Mouse (Mus musculus) neural tube, embryonic 12.5 days (tissue): ENCODE results near the gene Arhgap9. TPM values are rescaled to one million over a fixed set of nuclear protein-coding genes. Genes with fewer than 3 reads are reported as not detected.

Experiments
- ATAC-seq: fragments of 200-750 bp; cut with Nextera tagmentation; 2 replicates; pipeline ENCODE4 v1.8.0; 2017; ENCODE audit warnings: low read depth, mild to moderate bottlenecking, moderate TSS enrichment, moderate library complexity; ENCODE audit not compliant: low FRiP score
- H3K27ac ChIP-seq: fragments of 300-500 bp; sonication (generic); 2 replicates; pipeline ENCODE4 v1.5.1; 2016
- H3K27me3 ChIP-seq: fragments of 300-500 bp; sonication (generic); replicated peaks from 2 replicates; pipeline ENCODE4 v1.6.1; 2016; ENCODE audit warnings: mild to moderate bottlenecking
- H3K36me3 ChIP-seq: fragments of 300-500 bp; sonication (generic); 2 replicates; pipeline ENCODE4 v1.6.1; 2016; ENCODE audit warnings: mild to moderate bottlenecking
- H3K4me1 ChIP-seq: fragments of 300-500 bp; sonication (generic); 2 replicates; pipeline ENCODE4 v1.6.1; 2016
- H3K4me2 ChIP-seq: fragments of 300-500 bp; sonication (generic); replicated peaks from 2 replicates; pipeline ENCODE4 v1.6.1; 2016; ENCODE audit warnings: mild to moderate bottlenecking
- H3K4me3 ChIP-seq: fragments of 300-500 bp; sonication (generic); 2 replicates; pipeline ENCODE4 v1.5.1; 2016
- H3K9ac ChIP-seq: fragments of 300-500 bp; sonication (generic); 2 replicates; pipeline ENCODE4 v1.6.1; 2016; ENCODE audit warnings: mild to moderate bottlenecking
- H3K9me3 ChIP-seq: fragments of 300-500 bp; sonication (generic); 2 replicates; pipeline ENCODE4 v1.6.1; 2016; ENCODE audit warnings: mild to moderate bottlenecking
- WGBS: fragments of 180-500 bp; shearing (Covaris S2); methylation state at CpG from one replicate; pipeline ENCODE4 v1.1.7; 2016; 5-methylcytosine and 5-hydroxymethylcytosine counted together
- polyA plus RNA-seq: library from polyadenylated mRNA; unstranded; fragments of >200 nt; fragmentation: Nextera tagmentation; extraction: Ambion mirVana; gene quantifications from 2 replicates; pipeline ENCODE4 v1.2.1, GENCODE M21; 2016

Arhgap9 gene
- polyA plus RNA-seq, 1 experiment from 2014 or later, result 1.7 TPM

DNA sequence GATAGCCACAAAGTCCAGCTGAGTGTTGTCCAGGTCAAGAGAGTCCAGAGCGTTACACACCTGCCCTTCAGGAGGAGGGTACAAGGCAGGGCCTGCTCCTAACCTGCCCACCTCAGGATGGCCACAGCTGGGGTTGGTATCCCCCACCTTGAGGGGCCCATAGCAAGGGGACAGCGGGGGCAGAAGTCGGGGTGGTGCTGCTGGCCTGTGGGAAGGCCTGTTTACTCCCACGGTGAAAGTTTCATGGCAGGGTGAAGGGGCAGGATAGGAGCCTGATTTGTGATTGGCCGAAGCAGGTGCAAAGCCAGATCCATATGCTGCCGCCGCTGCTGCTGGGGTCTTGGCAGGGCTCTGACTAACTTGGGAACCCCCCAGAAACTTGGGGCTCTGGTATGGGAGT is 8.4 kb downstream of the Arhgap9 start:
- Histone ChIP-seq H3K4me3 (no peak overlapping the region), H3K27ac (no peak overlapping the region), H3K9ac (no peak overlapping the region), H3K4me2 (no peak overlapping the region), H3K9me3 (no peaks in the 10 kb centered on the region), H3K27me3 (peaks cover 45% of the 10 kb centered on the region), H3K36me3 (no peaks in the 10 kb centered on the region), H3K4me1 (peaks cover 14% of the 10 kb centered on the region)
- no peak for ATAC-seq
- WGBS, result 83% methylated on average over 7 of the region's 7 CpGs

DNA sequence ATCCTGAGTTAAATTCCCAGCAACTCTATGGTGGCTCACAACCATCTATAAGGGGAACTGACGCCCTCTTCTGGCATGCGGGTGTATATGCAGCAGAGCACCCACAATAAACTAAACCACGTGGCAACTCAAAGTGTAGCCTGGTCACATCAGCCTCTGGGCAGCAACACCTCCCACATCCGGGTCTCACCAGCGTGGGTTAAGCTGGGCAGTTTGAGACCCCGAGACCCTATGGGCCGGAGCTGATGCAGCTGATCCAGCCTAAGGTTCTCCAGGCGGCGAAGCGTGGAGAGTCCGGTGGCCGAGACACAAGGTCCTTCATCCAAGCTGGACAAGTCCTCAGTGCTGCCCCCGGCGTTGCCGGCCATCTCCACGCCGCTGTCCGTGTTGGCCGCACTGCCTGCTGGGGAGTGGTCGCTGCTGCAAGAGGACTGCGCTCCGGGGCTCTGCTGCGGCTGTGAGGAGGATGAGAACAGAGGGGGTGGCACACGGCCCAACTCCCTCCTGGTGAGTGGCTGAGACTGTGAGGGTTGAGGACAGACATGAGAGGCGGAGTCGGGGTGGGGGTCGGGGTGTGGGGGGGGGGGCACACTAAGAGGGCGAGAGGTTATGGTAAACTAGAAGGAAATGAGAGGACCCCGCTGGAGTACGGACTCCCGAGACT is 10.6 kb downstream of the Arhgap9 start:
- 38% methylated on average over 31 of the region's 31 CpGs for WGBS
- H3K4me3 ChIP-seq, result no peak overlapping the region
- no peaks in the 10 kb centered on the region for H3K4me1 ChIP-seq
- ATAC-seq, result no peak
- no peak overlapping the region for H3K27ac ChIP-seq
- H3K36me3 ChIP-seq, result no peaks in the 10 kb centered on the region
- peaks cover 23% of the 10 kb centered on the region for H3K27me3 ChIP-seq
- peak overlapping the region; percentile 43 for H3K4me2 ChIP-seq
- H3K9me3 ChIP-seq, result no peaks in the 10 kb centered on the region
- H3K9ac ChIP-seq, result no peak overlapping the region

DNA sequence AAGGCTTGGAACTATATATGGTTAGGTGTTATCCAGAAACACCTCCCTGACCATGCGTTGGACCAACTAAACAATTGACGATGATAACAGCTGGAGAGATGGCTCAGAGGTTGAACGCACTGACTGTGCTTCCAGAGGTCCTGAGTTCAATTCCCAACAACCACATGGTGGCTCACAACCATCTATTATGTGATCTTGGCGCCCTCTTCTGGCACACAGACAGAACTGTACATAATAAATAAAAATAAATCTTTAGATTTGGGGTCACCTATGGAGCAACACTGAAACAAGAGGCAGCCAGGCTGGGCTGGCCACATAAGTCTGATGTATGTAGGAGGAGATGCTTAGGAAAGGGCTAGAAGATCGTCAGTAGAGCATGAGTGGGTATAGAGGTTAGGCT is 11.4 kb downstream of the Arhgap9 start:
- Histone ChIP-seq H3K9ac (no peak overlapping the region), H3K4me3 (no peak overlapping the region), H3K4me1 (no peaks in the 10 kb centered on the region), H3K4me2 (no peak overlapping the region), H3K36me3 (no peaks in the 10 kb centered on the region), H3K27ac (no peak overlapping the region), H3K27me3 (peaks cover 15% of the 10 kb centered on the region), H3K9me3 (no peaks in the 10 kb centered on the region)
- WGBS, result 78% methylated on average over 5 of the region's 5 CpGs
- no peak for ATAC-seq

DNA sequence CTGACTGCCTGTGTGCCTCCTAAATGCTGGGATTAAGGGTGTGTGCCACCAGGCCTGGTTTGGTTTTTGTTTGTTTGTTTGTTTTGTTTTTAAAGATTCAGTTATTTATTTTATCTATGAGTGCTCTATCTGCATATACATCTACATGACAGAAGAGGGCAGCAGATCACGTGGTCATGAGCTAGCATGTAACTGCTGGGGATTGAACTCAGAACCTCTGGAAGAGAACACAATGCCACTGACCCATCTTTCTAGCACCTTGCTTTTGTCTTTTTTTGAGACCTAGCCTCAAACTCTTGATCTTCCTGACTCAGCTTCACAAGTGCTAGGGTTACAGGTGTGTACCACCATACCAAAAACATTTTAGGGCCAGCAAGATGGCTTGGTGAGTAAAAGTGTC is 13.5 kb downstream of the Arhgap9 start:
- Histone ChIP-seq H3K27me3 (peaks cover 5% of the 10 kb centered on the region), H3K27ac (no peak overlapping the region), H3K36me3 (no peaks in the 10 kb centered on the region), H3K4me2 (no peak overlapping the region), H3K4me3 (no peak overlapping the region), H3K9me3 (no peaks in the 10 kb centered on the region), H3K4me1 (peaks cover 16% of the 10 kb centered on the region), H3K9ac (no peak overlapping the region)
- no peak for ATAC-seq
- WGBS, result 71% methylated on average over 1 of the region's 1 CpGs

DNA sequence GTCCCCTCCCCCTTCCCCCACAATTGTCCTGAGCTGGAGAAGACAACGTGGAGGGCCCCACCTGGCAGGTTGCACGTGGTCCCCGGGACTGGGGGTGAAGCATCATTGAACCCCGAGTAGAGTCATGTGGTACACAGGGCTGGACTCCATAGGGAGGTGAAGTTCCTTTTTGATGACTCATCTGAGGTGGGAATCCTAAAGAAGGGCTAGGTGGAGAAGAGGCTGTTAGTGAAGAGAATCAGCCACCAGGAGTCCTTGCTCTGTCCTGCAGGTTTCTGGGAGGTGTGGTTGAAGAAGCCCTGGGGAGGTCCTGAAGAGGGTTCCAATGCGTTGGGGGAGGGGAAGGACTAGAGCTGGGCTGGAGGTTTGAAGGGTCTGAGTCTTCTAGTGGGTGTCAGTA is 15.2 kb downstream of the Arhgap9 start:
- H3K4me2 ChIP-seq, result no peak overlapping the region
- no peak overlapping the region for H3K4me3 ChIP-seq
- H3K27ac ChIP-seq, result no peak overlapping the region
- ATAC-seq, result no peak
- peaks cover 33% of the 10 kb centered on the region for H3K4me1 ChIP-seq
- peaks cover 22% of the 10 kb centered on the region for H3K27me3 ChIP-seq
- WGBS, result 77% methylated on average over 5 of the region's 5 CpGs
- H3K36me3 ChIP-seq, result no peaks in the 10 kb centered on the region
- H3K9me3 ChIP-seq, result no peaks in the 10 kb centered on the region
- H3K9ac ChIP-seq, result no peak overlapping the region

DNA sequence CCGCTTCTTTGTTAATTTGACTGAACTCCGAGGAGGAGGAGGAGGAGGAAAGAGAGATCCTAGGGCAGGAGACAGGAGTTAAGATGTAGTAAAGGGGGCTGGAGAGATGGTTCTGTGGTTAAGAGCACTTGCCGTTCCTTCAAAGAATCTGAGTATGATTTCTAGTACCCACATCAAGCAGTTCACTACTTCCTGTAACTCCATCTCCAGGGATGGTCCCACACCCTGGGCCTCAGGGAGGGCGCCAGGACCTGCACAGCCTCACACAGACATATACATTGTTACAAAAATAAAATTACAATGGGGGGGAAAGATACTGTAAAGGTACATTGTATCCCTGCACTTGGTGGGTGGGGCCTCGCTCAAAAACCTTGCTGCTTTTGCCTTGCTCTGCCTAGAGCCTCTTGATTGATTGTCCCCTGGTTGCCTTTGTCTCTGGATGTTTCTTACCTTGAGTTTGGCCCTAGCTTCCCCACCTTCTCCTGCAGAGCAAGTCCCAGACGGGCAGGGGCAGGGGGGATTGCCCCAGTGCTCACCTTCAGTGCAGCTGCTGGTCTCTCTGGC is 15.9 kb downstream of the Arhgap9 start:
- H3K9ac ChIP-seq, result no peak overlapping the region
- H3K4me3 ChIP-seq, result no peak overlapping the region
- peaks cover 24% of the 10 kb centered on the region for H3K27me3 ChIP-seq
- H3K27ac ChIP-seq, result no peak overlapping the region
- no peak for ATAC-seq
- no peaks in the 10 kb centered on the region for H3K36me3 ChIP-seq
- no peak overlapping the region for H3K4me2 ChIP-seq
- H3K9me3 ChIP-seq, result no peaks in the 10 kb centered on the region
- peaks cover 39% of the 10 kb centered on the region for H3K4me1 ChIP-seq
- WGBS, result 84% methylated on average over 6 of the region's 6 CpGs

DNA sequence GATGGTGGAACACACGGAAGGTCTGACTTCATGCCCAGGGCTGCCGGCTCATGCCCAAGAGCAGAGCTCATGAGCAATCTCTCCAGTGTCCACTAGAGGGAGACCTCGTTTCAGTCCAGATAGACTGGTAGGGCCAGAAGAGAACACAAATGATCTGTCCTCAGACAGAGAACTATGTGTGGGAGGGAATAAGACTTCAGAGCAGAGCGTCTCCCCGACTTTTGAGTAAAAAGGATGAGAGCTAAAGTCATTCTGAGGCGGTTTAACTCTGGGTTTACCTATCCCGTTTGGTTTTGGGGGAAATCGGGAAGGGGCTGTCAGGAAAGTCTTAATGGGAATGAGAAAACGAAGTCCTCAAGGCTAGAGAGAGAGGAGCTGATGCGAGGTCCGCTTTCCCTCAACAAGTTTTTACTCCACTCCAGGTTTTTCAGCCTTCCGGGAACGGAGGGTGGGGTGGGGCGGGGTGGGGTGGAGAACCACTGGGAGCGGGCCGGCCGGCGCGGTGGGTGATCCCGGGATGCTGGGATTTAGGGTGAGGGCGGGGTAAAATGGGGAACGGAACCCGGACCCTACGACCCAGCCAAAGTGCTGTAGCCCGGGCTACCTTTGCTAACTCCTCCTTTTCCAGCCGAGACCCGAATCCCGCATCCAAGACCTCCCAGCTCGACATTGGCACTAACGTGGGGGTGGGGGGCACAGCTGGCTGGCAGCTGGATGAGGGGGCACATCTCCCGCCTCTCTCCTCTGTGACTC is 17.3 kb downstream of the Arhgap9 start:
- Histone ChIP-seq H3K4me3 (peak overlapping the region; percentile 39), H3K9me3 (no peaks in the 10 kb centered on the region), H3K9ac (peak overlapping the region; percentile 35), H3K4me2 (peak overlapping the region; percentile 78), H3K27ac (no peak overlapping the region), H3K4me1 (peaks cover 39% of the 10 kb centered on the region), H3K27me3 (peaks cover 24% of the 10 kb centered on the region), H3K36me3 (no peaks in the 10 kb centered on the region)
- under 1% methylated on average over 31 of the region's 31 CpGs for WGBS
- ATAC-seq, result peak; percentile 59

DNA sequence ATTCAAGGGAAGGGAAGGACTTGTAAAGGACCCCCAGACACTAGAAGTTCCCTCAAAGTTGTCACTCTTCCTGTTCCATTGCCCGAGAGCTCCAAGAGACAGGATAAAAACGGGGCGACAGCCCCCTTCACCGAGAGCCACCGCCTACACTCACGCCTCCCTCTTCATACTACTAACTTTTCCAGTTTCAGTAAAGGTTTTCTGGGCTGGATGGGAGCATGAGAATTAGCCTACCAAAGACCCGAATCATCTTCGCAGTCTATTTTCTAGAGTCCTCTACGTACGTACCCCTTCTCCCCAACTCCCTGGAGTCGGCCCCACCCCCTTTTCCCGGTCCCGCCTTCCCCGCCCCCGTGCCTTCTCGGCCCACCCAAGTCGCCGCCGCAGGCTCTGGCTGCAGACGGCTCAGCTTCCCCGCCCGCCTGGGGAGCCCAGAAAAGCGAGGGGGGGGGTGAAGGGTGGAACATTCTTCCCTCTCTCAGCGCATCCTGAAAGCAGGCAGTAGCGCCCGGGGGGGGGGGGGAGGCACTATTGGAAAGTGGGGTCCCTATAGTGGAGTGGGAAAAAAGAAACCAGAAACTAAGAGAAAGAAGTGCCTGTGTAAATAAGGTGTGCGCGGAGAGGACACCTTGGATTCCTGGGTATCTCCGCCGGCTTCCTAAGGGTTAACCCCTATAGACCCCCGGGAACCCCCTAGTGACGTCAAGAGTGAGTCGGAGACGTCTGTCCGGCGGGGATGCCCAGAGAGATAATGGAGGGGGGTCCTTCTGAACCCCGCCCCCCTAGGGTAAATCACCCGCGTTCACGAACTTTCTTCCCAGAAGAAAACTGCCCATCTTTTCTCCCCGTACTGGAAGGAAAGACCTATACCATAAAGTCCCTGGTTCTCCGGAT is 18.2 kb downstream of the Arhgap9 start:
- WGBS, result under 1% methylated on average over 42 of the region's 42 CpGs
- Histone ChIP-seq H3K36me3 (no peaks in the 10 kb centered on the region), H3K27ac (0 out of 2 replicates have a peak overlapping the region, but pooled peaks have one; percentile 4), H3K4me2 (peak overlapping the region; percentile 78), H3K9me3 (no peaks in the 10 kb centered on the region), H3K4me3 (peak overlapping the region; percentile 39), H3K27me3 (peaks cover 24% of the 10 kb centered on the region), H3K4me1 (peaks cover 39% of the 10 kb centered on the region), H3K9ac (peak overlapping the region; percentile 35)
- ATAC-seq, result peak; percentile 18; the same call in 1 of the 2 replicates

DNA sequence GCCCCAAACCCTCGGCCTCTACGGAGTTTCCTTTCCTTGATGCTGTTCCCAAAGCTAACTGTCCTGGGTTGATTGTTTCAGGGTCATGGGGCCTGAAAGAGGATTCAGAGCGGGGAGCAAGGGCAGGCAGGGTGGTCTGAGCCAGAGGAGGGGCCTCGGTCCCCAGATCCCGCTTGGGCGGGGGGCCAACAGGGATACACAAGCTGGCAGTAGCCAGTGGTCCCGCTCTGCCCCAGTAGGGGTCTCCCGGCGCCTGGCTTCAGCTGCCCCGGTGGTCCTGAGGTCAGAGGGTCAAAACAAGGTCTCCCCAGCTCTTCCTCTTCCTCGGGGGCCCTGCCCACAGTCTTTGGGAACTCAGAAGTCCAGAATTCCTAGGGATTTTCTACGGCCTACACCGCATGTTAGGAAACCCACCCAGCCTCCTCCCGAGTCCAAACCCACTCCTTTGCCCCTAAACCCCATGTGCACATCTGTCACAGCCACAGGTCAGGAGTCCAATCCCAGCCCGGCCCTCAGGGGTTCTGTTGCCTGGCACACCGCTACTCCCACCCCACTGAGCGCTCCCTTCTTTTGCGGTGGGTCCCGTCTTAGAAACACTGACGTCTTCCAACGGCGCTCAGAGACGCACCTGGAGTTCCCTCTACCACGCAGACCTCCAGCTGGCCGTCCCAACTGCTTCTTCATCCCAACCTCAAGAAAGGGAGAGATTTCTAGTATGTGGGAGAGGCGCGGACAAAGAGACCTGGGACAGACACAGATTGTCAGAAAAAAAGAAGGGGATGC is 19.0 kb downstream of the Arhgap9 start:
- peaks cover 39% of the 10 kb centered on the region for H3K4me1 ChIP-seq
- H3K9ac ChIP-seq, result peak overlapping the region; percentile 35; the same call in 1 of the 2 replicates
- no peaks in the 10 kb centered on the region for H3K9me3 ChIP-seq
- under 1% methylated on average over 27 of the region's 27 CpGs for WGBS
- ATAC-seq, result 0 out of 2 replicates have a peak, but pooled peaks have one; percentile 2
- no peaks in the 10 kb centered on the region for H3K36me3 ChIP-seq
- H3K27me3 ChIP-seq, result peaks cover 24% of the 10 kb centered on the region
- 0 out of 2 replicates have a peak overlapping the region, but pooled peaks have one; percentile 4 for H3K27ac ChIP-seq
- peak overlapping the region; percentile 39 for H3K4me3 ChIP-seq
- H3K4me2 ChIP-seq, result peak overlapping the region; percentile 78

DNA sequence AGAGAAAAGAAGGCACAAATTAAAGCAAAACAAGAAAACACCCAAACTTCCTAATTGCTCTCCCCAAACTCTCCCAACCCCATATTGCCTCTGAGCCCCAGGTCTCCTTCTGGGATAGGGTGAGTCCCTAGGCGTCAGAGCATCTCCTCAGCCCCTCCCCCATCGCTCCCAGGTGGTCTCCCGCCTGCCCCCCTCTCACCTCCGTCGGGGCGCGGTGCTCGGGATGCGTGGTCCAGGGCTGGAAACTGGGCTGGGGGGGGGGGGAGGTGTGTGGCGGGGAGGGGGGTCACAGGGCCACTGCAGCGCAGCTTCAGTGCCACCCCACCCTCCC is 19.6 kb downstream of the Arhgap9 start:
- peaks cover 39% of the 10 kb centered on the region for H3K4me1 ChIP-seq
- no peaks in the 10 kb centered on the region for H3K9me3 ChIP-seq
- peak overlapping the region; percentile 39; the same call in 1 of the 2 replicates for H3K9ac ChIP-seq
- WGBS, result under 1% methylated on average over 9 of the region's 11 CpGs
- H3K36me3 ChIP-seq, result no peaks in the 10 kb centered on the region
- H3K4me2 ChIP-seq, result peak overlapping the region; percentile 78
- H3K27ac ChIP-seq, result no peak overlapping the region
- H3K27me3 ChIP-seq, result peaks cover 24% of the 10 kb centered on the region
- peak overlapping the region; percentile 39 for H3K4me3 ChIP-seq
- no peak for ATAC-seq

DNA sequence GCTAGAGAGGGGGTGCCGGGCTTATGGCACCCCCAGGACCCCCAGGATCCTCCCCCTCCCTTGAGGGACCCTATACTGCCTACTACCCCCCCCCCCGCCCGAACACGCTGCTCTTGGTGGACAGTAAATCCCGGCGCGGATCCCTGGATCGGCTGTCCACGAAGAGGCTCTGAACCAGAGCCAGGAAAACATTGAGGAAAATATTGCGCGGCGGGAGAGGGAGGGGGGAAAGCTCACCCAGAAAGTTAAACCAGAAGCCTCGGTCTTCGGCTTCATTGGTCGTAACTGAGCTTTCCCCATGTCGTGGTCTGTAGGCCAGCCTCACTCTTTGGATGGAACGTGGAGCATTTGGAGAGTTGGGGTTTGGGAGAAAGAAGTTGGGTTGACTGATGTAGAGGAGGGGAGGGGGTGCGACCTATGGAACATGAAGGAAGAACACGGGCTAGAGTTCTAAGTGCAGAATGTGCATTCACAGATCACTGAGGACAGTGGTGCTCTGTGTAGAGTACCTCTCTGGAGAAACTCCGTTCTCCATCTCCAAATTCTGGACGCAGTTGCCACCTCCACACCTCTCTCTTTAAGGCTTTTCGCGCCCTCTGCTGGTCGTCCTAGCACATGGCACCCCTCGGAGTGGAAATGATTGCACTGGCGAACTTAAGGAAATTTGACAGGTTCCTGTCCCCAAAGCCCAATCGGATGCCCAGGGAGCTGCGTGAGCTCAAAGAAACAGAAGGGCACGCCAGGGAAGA is 20.3 kb downstream of the Arhgap9 start, which contains the start of gene Gli1:
Gene Gli1 (minus strand): TSS at position 84 of the 749 bp plus-strand sequence.
- H3K4me1 ChIP-seq, result peaks cover 39% of the 10 kb centered on the region
- H3K4me2 ChIP-seq, result peak within 1 kb of the TSS; percentile 78
- no peaks in the 10 kb centered on the region for H3K36me3 ChIP-seq
- H3K4me3 ChIP-seq, result peak within 1 kb of the TSS; percentile 39
- ATAC-seq, result peak; percentile 42
- under 1% methylated on average over 29 of the region's 29 CpGs for WGBS
- peaks cover 24% of the 10 kb centered on the region for H3K27me3 ChIP-seq
- H3K9ac ChIP-seq, result peak within 1 kb of the TSS; percentile 39; the same call in 1 of the 2 replicates
- no peak within 1 kb of the TSS for H3K27ac ChIP-seq
- H3K9me3 ChIP-seq, result no peaks in the 10 kb centered on the region
